Mouse (Mus musculus) forebrain, embryonic 16.5 days (tissue): ENCODE data around the gene Scamp4. TPM values are rescaled to one million over a fixed set of nuclear protein-coding genes. Genes with fewer than 3 reads are reported as not detected.

Experiments used
- ATAC-seq: fragments of 200-750 bp; cut with Nextera tagmentation; 2 replicates; pipeline ENCODE4 v1.8.0; 2017; ENCODE audit warnings: mild to moderate bottlenecking, moderate library complexity
- H3K27ac ChIP-seq: fragments of 300-500 bp; sonication (generic); 2 replicates; pipeline ENCODE4 v1.5.1; 2014; ENCODE audit warnings: low read length, control low read depth
- H3K27me3 ChIP-seq: fragments of 300-500 bp; sonication (generic); replicated peaks from 2 replicates; pipeline ENCODE4 v1.6.1; 2014; ENCODE audit warnings: low read length; ENCODE audit not compliant: control insufficient read depth, insufficient read depth
- H3K36me3 ChIP-seq: fragments of 300-500 bp; sonication (generic); 2 replicates; pipeline ENCODE4 v1.6.1; 2014; ENCODE audit not compliant: control insufficient read depth, insufficient read depth
- H3K4me1 ChIP-seq: fragments of 300-500 bp; sonication (generic); replicated peaks from 2 replicates; pipeline ENCODE4 v1.6.1; 2014; ENCODE audit warnings: low read length; ENCODE audit not compliant: control insufficient read depth, insufficient read depth
- H3K4me2 ChIP-seq: fragments of 300-500 bp; sonication (generic); 2 replicates; pipeline ENCODE4 v1.6.1; 2014; ENCODE audit warnings: mild to moderate bottlenecking, low read length, control low read depth
- H3K4me3 ChIP-seq: fragments of 300-500 bp; sonication (generic); replicated peaks from 2 replicates; pipeline ENCODE4 v1.5.1; 2014; ENCODE audit warnings: mild to moderate bottlenecking, low read length, control low read depth
- H3K9ac ChIP-seq: fragments of 300-500 bp; sonication (generic); replicated peaks from 2 replicates; pipeline ENCODE4 v1.6.1; 2014; ENCODE audit warnings: low read depth, low read length, control low read depth
- H3K9me3 ChIP-seq: fragments of 300-500 bp; sonication (generic); 2 replicates; pipeline ENCODE4 v1.6.1; 2016; ENCODE audit warnings: low read length; ENCODE audit not compliant: control insufficient read depth
- WGBS: fragments of 180-500 bp; shearing (Covaris S2); extraction: QIAGEN DNeasy Blood & Tissue Kit; methylation state at CpG from one replicate; pipeline ENCODE4 v1.1.7; 2014; 5-methylcytosine and 5-hydroxymethylcytosine counted together
- polyA plus RNA-seq: library from polyadenylated mRNA; unstranded; fragments of >200 nt; fragmentation: Nextera tagmentation; extraction: Ambion mirVana; gene quantifications from 2 replicates; pipeline ENCODE4 v1.2.1, GENCODE M21; 2015

Gene Scamp4
- polyA plus RNA-seq, 1 experiment from 2014 or later: 77.2 TPM

DNA sequence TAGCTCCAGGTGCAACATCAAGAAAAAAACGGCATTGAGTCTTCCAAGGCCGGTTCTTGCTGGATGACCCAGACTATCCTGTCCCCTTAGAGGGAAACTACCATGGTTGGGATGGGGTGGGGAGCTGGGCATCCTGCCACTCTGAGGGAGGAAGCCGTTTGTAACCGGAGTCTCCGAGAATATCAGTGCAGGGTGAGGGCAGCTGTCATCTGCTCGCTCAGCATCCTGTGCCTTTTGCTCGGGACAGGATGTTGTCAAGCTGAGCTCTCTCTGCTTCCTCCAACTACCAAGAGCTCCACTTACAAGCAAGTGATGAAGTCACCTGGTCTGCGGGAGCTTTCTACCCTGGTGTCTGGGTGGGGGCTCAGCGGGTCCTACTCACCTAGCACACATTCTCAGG lies 15.5 kb downstream of the Scamp4 start:
- 86% methylated on average over 9 of the region's 9 CpGs for WGBS
- H3K4me1 ChIP-seq: peaks cover 7% of the 10 kb centered on the region
- H3K4me2 ChIP-seq: no peak overlapping the region
- H3K36me3 ChIP-seq: peaks cover 5% of the 10 kb centered on the region; the same call in 1 of the 2 replicates
- H3K27ac ChIP-seq: no peak overlapping the region
- no peak overlapping the region for H3K4me3 ChIP-seq
- no peaks in the 10 kb centered on the region for H3K27me3 ChIP-seq
- no peaks in the 10 kb centered on the region for H3K9me3 ChIP-seq
- no peak for ATAC-seq
- no peak overlapping the region for H3K9ac ChIP-seq

DNA sequence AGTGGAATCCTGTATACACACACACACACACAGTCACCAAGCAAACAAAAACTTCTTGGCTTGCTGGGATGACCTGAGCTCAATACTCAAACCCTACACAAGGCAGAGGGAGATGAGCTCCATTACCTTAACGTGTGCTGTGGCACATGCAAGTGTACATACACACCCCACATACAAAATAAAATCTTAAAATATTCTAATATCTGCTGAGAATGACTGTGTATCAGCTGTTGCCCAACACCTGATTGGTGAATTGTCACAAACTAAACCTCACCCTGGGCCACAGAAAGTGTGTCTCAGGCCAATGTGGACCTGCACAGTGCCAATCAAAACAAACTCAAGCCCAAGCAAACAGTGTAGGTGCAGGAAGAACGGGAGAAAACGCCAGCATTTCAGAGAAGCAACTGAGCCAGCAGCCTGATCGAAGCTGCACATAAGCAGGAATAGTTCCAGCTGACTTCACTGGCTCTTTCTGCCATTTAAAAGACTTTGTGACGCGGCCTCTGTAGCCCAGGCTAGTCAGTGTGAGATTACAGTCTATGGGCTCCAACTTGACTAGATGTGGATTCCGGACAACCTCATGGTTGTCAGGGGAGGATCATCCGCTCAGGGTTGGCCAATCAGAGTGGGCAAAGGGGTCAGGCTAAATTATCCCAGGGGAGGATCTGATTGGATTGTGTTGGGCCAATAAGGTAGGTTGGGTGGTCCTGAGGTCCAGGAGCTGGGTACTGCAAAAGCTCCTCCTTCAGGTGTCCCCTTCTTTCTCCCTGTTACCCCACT lies 17.0 kb downstream of the Scamp4 start:
- Histone ChIP-seq H3K4me2 (no peak overlapping the region), H3K9me3 (no peaks in the 10 kb centered on the region), H3K27me3 (no peaks in the 10 kb centered on the region), H3K27ac (no peak overlapping the region), H3K9ac (no peak overlapping the region), H3K4me1 (peaks cover 22% of the 10 kb centered on the region), H3K36me3 (peaks cover 5% of the 10 kb centered on the region; the same call in 1 of the 2 replicates), H3K4me3 (no peak overlapping the region)
- WGBS: 37% methylated on average over 8 of the region's 8 CpGs
- ATAC-seq: no peak

DNA sequence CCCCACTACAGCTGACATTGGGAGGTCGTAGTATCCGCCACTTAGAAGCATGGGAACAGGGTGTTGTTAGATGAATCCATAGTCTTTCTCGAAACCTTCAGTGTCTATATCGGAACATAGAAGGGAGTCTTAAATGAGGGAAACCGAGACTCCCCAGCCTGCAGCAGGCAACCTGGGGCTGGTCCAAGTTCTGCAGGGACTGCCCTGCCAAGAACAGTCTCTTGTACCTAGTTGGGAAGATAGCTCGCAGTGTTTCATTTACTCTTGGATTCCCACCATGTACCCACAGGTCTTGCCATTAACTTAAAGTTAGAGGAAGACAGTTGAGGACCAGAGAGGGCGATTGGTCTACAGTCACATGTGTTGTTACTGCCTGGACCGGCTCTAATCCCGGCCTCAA lies 17.7 kb downstream of the Scamp4 start:
- Histone ChIP-seq H3K36me3 (0 out of 2 replicates have a peak, but pooled peaks cover 2% of the 10 kb centered on the region), H3K9ac (no peak overlapping the region), H3K4me2 (no peak overlapping the region), H3K27ac (no peak overlapping the region), H3K4me3 (no peak overlapping the region), H3K9me3 (no peaks in the 10 kb centered on the region), H3K27me3 (no peaks in the 10 kb centered on the region), H3K4me1 (peaks cover 26% of the 10 kb centered on the region)
- 84% methylated on average over 9 of the region's 9 CpGs for WGBS
- ATAC-seq: no peak

DNA sequence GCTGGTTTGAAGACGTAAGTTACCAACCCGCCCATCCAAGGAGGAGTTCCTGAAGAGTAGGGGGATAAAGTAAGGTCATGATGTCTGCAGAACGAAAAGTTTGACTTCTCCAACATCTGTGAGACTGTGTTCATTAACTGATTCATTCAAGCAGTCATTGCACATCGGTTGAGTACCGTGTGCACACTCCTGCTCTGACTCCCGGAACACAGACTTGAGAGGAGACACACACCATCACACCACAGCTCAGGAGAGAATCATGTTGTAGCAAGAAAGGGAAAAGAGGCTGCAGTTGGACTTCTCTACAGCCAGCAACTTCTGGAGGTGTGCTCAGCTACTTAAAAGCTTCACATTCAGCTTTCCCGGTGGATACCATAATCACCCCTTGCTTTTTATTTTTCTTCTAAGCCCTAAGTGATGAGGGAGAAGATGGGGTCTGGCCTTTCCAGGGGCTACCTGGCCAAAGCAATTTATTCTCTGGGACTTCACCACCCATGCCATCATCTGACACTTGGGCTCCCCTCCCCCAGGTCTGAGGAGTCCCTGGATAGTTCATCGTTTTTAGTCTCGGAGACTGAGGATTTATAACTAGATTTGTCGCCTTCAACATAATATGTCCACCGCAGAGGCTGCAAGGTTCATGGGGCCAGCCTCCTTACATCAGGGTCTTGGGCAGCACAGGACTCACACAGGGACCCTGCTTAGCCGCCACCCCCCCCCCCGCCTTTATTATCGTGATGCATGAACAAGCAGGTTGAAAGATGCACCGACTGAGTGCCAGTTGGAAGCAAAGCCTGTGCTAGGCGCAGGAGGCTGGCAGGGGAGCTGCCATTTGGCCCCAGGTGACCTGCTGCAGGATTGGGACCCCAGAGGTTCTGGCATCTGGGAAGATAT lies 18.4 kb downstream of the Scamp4 start:
- WGBS: 56% methylated on average over 16 of the region's 16 CpGs

DNA sequence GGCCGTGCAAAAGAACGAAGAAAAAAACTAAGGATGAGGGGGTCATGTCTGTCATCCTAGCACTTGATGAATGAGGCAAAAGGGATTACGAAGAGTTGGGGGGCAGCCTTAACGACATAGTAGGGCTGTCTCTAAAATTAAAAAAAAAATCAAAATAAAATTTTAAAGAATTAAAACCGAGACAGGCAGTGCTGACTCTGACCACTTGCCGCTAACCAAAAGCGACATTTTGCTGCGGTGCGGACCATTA lies 18.9 kb downstream of the Scamp4 start:
- Histone ChIP-seq H3K9ac (peak overlapping the region; percentile 70), H3K4me3 (peak overlapping the region; percentile 66), H3K27me3 (no peaks in the 10 kb centered on the region), H3K36me3 (no peaks in the 10 kb centered on the region), H3K9me3 (no peaks in the 10 kb centered on the region), H3K4me2 (peak overlapping the region; percentile 86), H3K27ac (peak overlapping the region; percentile 99), H3K4me1 (peaks cover 26% of the 10 kb centered on the region)
- no peak for ATAC-seq
- WGBS: 4% methylated on average over 9 of the region's 9 CpGs

More for the DNA sequence above, 18.4 kb downstream of the Scamp4 start:
- Histone ChIP-seq H3K27me3 (no peaks in the 10 kb centered on the region), H3K4me2 (peak overlapping the region; percentile 86), H3K4me3 (peak overlapping the region; percentile 66), H3K27ac (peak overlapping the region; percentile 99), H3K9me3 (no peaks in the 10 kb centered on the region), H3K9ac (peak overlapping the region; percentile 70), H3K36me3 (no peaks in the 10 kb centered on the region), H3K4me1 (peaks cover 26% of the 10 kb centered on the region)
- no peak for ATAC-seq

DNA sequence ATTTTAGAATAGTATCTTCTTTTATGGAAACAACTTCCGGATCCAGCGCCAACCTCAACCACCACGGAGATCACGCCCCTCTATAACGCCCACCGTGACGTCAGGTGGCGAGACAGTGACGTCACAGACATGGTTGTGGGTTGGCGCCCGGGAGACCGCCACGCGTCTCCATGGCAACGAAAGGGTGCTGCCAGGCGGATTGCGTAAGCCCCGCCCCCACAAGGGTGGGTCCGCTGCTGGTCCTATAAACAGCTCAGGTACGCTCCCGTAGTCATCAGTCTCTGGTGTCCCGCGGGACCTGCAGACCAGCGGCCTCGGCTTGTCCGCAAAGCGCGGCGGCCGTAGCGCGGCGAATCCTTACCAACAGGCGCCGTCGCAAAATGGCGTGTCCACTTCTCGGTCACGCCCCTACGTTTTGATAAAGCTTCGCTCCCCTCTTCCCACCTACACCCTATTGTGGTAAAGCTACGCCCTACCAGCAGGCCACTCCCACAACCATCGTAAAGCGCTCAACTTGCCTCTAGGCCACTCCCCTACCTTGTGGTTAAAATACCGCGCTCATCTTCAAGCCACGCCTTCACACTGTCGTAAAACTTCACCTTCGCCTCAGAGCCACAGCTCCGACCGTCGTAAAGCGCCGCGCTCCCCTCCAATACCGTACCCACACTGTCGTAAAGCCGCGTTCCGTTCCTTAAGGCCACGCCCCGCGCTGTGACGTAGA lies 19.4 kb downstream of the Scamp4 start:
- H3K4me3 ChIP-seq: peak overlapping the region; percentile 66
- ATAC-seq: peak; percentile 96
- H3K4me2 ChIP-seq: peak overlapping the region; percentile 86
- H3K27me3 ChIP-seq: no peaks in the 10 kb centered on the region
- H3K9ac ChIP-seq: peak overlapping the region; percentile 70
- no peaks in the 10 kb centered on the region for H3K36me3 ChIP-seq
- H3K27ac ChIP-seq: peak overlapping the region; percentile 99
- under 1% methylated on average over 64 of the region's 64 CpGs for WGBS
- no peaks in the 10 kb centered on the region for H3K9me3 ChIP-seq
- peaks cover 26% of the 10 kb centered on the region for H3K4me1 ChIP-seq

DNA sequence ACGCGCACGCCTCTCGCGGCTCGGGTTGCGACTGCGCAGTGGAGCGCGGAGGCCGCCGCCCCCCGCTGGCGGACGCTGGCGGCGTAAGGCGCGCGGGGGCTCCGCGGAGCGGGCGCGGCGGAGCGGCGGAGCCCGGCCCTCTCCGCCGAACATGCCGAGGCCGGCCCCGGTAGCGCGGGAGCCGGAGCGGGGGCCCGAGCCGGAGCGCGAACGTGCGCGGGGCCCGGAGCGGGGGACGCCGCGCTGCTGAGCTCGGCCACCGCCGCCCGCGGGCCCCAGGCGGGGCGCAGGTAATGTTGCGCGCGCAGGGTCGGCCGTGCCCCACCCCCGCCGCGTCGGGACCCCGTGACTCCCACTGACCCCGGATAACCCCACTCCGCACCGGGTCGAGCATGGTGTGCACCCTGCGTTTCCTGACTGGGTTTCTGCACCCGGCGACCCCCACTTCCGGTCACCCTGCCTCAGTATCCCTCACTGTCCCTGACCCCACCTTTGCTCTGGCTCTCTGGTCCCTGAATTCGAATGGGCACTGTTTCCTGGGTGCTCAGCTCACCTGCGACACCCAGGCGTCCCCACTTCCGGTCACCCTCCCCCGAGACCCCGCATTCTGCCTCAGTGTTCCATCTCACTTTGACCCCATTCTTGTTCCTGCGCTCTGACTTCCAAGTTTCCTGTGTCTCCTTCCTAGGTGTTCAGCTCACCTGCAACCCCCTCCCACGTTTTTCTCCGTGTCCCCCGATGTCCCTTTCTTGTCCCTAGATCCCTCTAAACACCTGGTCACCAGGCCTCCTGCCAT lies 20.2 kb downstream of the Scamp4 start, which contains the start of gene Csnk1g2:
Gene Csnk1g2, plus strand, starts transcription at position 178 of the 796 bp plus-strand sequence.
- Histone ChIP-seq H3K4me2 (peak within 1 kb of the TSS; percentile 86), H3K27ac (peak within 1 kb of the TSS; percentile 99), H3K4me1 (peaks cover 28% of the 10 kb centered on the region), H3K9ac (peak within 1 kb of the TSS; percentile 92), H3K36me3 (no peaks in the 10 kb centered on the region), H3K9me3 (no peaks in the 10 kb centered on the region), H3K4me3 (peak within 1 kb of the TSS; percentile 66), H3K27me3 (no peaks in the 10 kb centered on the region)
- ATAC-seq: no peak
- WGBS: under 1% methylated on average over 80 of the region's 85 CpGs

DNA sequence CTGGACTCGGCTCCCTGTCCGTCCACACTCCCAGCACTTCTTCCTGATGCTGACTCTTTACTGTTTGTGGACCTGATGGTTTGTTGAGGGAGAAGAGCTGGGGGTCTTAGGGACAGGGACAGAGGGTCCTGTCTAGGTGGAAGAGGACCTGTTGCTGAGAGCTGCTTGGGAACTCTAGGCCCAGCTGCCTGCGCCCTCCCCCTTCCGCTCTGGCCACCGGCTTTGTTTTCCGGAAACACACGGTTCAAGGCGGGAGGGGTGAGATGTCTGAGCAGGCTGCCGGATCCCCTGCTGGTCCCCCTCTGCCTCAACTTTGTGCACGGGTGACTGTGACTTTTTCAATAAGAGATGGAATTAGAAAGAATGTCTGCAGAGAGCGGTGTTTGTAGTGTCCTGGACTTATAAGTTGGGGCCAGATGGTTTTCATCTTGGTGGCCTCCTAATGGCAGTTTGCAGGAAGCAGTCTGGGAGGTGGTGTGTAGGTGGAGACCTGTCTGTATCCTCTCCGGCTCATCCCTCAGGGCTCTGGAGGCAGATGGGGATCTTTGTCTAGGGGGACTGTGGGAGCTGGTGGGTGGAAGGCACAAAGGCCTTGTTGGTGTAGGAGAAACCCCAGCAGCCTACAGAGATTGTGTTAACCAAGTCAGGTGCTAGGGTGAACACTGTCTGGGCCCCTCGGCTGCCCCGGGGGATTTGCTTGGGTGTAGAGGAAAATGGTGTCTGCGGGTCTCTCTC lies 21.0 kb downstream of the Scamp4 start:
- H3K36me3 ChIP-seq: no peaks in the 10 kb centered on the region
- no peaks in the 10 kb centered on the region for H3K27me3 ChIP-seq
- peak overlapping the region; percentile 66 for H3K4me3 ChIP-seq
- no peak for ATAC-seq
- peak overlapping the region; percentile 80 for H3K4me2 ChIP-seq
- peak overlapping the region; percentile 92 for H3K9ac ChIP-seq
- WGBS: 17% methylated on average over 15 of the region's 15 CpGs
- peaks cover 28% of the 10 kb centered on the region for H3K4me1 ChIP-seq
- H3K9me3 ChIP-seq: no peaks in the 10 kb centered on the region
- H3K27ac ChIP-seq: peak overlapping the region; percentile 63
